Mouse (Mus musculus): ENCODE data around the gene Suclg2. TPM values are rescaled to one million over a fixed set of nuclear protein-coding genes. Genes with fewer than 3 reads are reported as not detected.

Gene Suclg2
- polyA plus RNA-seq, 1 experiment from 2014 or later, result 38.1 TPM

DNA sequence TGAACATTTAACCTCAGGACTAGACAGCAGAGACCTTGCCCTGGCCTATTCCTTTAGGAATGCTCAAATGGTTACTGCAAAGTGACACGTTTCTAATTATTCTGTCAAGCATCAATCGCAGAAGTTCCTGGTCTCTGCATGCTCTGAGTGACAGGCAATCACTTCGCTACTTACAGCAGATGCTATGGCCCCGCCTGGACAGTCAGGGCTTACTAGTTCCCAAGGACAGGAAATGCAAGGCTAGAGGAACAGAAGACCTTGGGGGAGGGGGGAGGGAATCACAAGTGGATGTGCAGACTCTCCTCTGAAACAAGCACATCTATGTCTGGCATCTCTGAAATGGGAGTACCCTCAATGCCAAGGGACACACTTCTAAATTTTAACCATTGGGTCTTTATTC, 167.6 kb downstream of the Suclg2 start:
- 49% methylated on average over 4 of the region's 4 CpGs for WGBS
- H3K4me3 ChIP-seq (ENCODE audit: low read depth, low read length), result no peak overlapping the region
- no peaks in the 10 kb centered on the region for H3K36me3 ChIP-seq (ENCODE audit: control insufficient read depth, insufficient read depth, low read length)
- H3K27ac ChIP-seq (ENCODE audit: low read depth, low read length), result no peak overlapping the region
- ATAC-seq (ENCODE audit: low FRiP score) (peak; percentile 53), DNase-seq (ENCODE audit: low spot score) (peak; percentile 26)
- H3K27me3 ChIP-seq (ENCODE audit: control insufficient read depth, insufficient read depth, low read length), result no peaks in the 10 kb centered on the region
- no peaks in the 10 kb centered on the region for H3K9me3 ChIP-seq (ENCODE audit: control insufficient read depth, low read length)
- H3K4me1 ChIP-seq (replicated peaks; ENCODE audit: control insufficient read depth, insufficient read depth, low read length), result 0 out of 2 replicates have a peak, but pooled peaks cover 2% of the 10 kb centered on the region
- H3K9ac ChIP-seq (ENCODE audit: low read depth, low read length), result no peak overlapping the region
- no peak overlapping the region for H3K4me2 ChIP-seq (replicated peaks; ENCODE audit: low read depth, low read length)

DNA sequence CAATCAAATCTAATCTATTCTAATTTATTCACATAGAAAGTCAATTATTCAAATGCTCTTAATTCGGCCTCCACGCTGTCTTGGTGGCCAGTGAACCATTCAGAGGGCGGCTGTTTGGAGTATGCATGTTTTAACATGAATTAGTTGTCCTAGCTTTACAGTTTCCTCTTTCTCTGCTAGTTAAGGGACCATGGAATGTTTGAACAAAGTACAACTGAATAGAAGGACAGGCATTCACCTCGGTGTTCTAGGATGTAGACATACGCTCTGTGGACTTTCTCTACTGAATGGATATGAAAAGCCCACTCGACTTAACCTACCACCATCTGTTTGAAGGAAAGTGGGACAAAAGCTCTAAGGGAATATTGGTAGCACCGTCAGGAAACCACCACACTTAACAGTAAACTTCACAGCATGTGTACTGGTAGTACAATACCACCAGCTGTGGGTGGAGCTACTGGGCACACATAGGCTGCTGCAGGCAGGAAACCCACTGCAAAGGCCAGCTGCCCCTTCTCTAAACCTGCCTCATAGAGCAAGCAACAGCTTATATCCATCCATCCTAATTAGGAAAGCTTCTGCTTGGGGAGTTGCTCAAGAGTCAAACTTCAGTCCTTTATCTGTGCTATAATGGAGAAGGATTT, 172.3 kb downstream of the Suclg2 start:
- Histone ChIP-seq H3K36me3 (ENCODE audit: control insufficient read depth, insufficient read depth, low read length) (no peaks in the 10 kb centered on the region), H3K27me3 (ENCODE audit: control insufficient read depth, insufficient read depth, low read length) (no peaks in the 10 kb centered on the region), H3K27ac (ENCODE audit: low read depth, low read length) (no peak overlapping the region), H3K9me3 (ENCODE audit: control insufficient read depth, low read length) (no peaks in the 10 kb centered on the region), H3K4me2 (replicated peaks; ENCODE audit: low read depth, low read length) (no peak overlapping the region), H3K4me1 (replicated peaks; ENCODE audit: control insufficient read depth, insufficient read depth, low read length) (no peaks in the 10 kb centered on the region; the same call in 1 of the 2 replicates), H3K9ac (ENCODE audit: low read depth, low read length) (no peak overlapping the region), H3K4me3 (ENCODE audit: low read depth, low read length) (no peak overlapping the region)
- 48% methylated on average over 7 of the region's 7 CpGs for WGBS
- ATAC-seq (ENCODE audit: low FRiP score) (peak; percentile 86), DNase-seq (ENCODE audit: low spot score) (peak; percentile 26)

DNA sequence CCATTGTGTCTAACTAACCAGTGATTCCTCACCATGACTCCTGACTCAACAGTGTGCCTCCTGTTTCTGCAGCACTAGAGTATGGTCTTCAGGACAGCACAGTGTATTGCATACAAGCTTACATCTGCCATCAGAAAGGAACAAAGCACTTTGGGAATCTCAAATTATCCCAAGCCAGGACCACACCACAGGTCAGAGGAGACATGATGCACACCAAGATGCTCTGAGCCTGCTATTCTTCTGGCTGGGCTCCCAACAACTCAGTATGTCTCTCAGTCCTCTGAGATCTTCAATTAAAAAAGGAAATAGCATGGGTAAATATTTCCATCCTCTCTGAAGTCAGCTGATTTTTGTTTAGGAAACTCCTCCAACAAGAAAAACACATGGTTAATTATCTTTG, 172.9 kb downstream of the Suclg2 start:
- ATAC-seq (ENCODE audit: low FRiP score), result peak; percentile 66
- no peak for DNase-seq (ENCODE audit: low spot score)
- no peak overlapping the region for H3K27ac ChIP-seq (ENCODE audit: low read depth, low read length)

DNA sequence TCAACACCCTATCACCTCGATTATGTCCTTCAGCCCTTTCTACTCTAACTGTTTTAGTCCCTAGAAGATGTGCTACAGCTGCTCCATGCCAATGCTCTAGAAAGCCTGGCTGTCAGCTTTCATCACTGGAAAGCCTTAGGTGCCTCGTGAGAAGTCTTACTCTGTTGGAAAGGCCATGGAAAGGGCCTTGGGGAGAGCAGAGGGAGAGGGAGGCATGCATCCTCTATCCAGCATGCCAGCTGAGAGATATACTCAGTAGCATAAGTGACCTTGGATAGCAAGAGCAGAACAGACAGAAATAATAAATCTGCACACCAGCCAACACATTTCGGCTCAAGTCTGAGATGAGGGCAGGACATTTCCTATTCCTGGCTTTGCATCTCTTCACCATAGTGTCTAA, 173.3 kb downstream of the Suclg2 start:
- no peaks in the 10 kb centered on the region for H3K9me3 ChIP-seq (ENCODE audit: control insufficient read depth, low read length)
- H3K9ac ChIP-seq (ENCODE audit: low read depth, low read length), result no peak overlapping the region
- no peaks in the 10 kb centered on the region; the same call in 1 of the 2 replicates for H3K4me1 ChIP-seq (replicated peaks; ENCODE audit: control insufficient read depth, insufficient read depth, low read length)
- no peak overlapping the region for H3K27ac ChIP-seq (ENCODE audit: low read depth, low read length)
- ATAC-seq (ENCODE audit: low FRiP score) (no peak), DNase-seq (ENCODE audit: low spot score) (no peak)
- no peaks in the 10 kb centered on the region for H3K36me3 ChIP-seq (ENCODE audit: control insufficient read depth, insufficient read depth, low read length)
- WGBS, result 92% methylated on average over 3 of the region's 3 CpGs
- H3K4me2 ChIP-seq (replicated peaks; ENCODE audit: low read depth, low read length), result no peak overlapping the region
- no peak overlapping the region for H3K4me3 ChIP-seq (ENCODE audit: low read depth, low read length)
- H3K27me3 ChIP-seq (ENCODE audit: control insufficient read depth, insufficient read depth, low read length), result no peaks in the 10 kb centered on the region

More for the DNA sequence above, 172.9 kb downstream of the Suclg2 start:
- Histone ChIP-seq H3K4me1 (replicated peaks; ENCODE audit: control insufficient read depth, insufficient read depth, low read length) (no peaks in the 10 kb centered on the region; the same call in 1 of the 2 replicates), H3K27me3 (ENCODE audit: control insufficient read depth, insufficient read depth, low read length) (no peaks in the 10 kb centered on the region), H3K36me3 (ENCODE audit: control insufficient read depth, insufficient read depth, low read length) (no peaks in the 10 kb centered on the region), H3K9ac (ENCODE audit: low read depth, low read length) (no peak overlapping the region), H3K4me3 (ENCODE audit: low read depth, low read length) (no peak overlapping the region), H3K4me2 (replicated peaks; ENCODE audit: low read depth, low read length) (no peak overlapping the region), H3K9me3 (ENCODE audit: control insufficient read depth, low read length) (no peaks in the 10 kb centered on the region)

DNA sequence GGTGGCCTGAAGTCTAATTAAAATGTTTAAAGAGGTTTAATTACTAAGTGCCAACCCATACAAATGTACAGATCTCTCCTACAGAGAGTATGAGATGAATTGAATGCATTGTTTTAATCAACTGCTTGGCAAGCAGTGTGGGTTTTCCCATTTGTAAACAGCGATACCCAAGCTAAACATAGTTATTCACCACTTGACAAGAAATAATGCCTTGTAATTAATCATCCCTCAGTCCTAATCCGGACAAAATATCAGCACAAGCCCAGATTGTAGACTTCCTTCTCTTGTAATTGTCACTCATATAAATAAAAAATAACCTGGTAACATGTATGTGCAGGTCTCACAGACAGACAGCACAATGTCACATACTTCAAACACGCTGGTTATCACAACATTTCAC, 183.4 kb downstream of the Suclg2 start:
- Histone ChIP-seq H3K4me2 (replicated peaks; ENCODE audit: low read depth, low read length) (no peak overlapping the region), H3K27ac (ENCODE audit: low read depth, low read length) (no peak overlapping the region), H3K9me3 (ENCODE audit: control insufficient read depth, low read length) (no peaks in the 10 kb centered on the region), H3K36me3 (ENCODE audit: control insufficient read depth, insufficient read depth, low read length) (no peaks in the 10 kb centered on the region), H3K4me1 (replicated peaks; ENCODE audit: control insufficient read depth, insufficient read depth, low read length) (no peaks in the 10 kb centered on the region), H3K9ac (ENCODE audit: low read depth, low read length) (no peak overlapping the region), H3K27me3 (ENCODE audit: control insufficient read depth, insufficient read depth, low read length) (no peaks in the 10 kb centered on the region), H3K4me3 (ENCODE audit: low read depth, low read length) (no peak overlapping the region)
- ATAC-seq (ENCODE audit: low FRiP score) (no peak), DNase-seq (ENCODE audit: low spot score) (no peak)
- WGBS, result 78% methylated on average over 3 of the region's 3 CpGs

DNA sequence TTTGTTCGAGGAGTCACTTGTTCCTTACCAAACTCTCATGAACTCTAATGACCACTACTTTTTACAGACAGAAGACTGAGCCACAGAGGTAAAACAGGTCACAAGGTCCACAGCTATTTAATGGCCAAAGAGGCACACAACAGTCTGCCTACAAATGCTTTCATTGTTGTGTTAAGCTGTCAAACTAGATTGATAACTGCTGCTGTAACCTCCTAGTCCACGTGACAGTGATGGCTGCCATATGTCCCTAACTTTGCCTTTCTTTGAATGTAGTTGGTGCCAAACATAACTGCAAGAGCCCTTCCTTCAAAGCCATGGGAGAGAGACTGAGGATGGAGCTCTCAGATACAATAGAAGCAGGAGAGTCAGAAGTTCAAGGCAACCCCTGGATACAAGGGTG, 198.8 kb downstream of the Suclg2 start:
- Histone ChIP-seq H3K4me1 (replicated peaks; ENCODE audit: control insufficient read depth, insufficient read depth, low read length) (no peaks in the 10 kb centered on the region), H3K27me3 (ENCODE audit: control insufficient read depth, insufficient read depth, low read length) (no peaks in the 10 kb centered on the region), H3K4me2 (replicated peaks; ENCODE audit: low read depth, low read length) (no peak overlapping the region), H3K36me3 (ENCODE audit: control insufficient read depth, insufficient read depth, low read length) (no peaks in the 10 kb centered on the region), H3K27ac (ENCODE audit: low read depth, low read length) (no peak overlapping the region), H3K4me3 (ENCODE audit: low read depth, low read length) (no peak overlapping the region), H3K9ac (ENCODE audit: low read depth, low read length) (no peak overlapping the region), H3K9me3 (ENCODE audit: control insufficient read depth, low read length) (no peaks in the 10 kb centered on the region)
- ATAC-seq (ENCODE audit: low FRiP score), result no peak
- no peak for DNase-seq (ENCODE audit: low spot score)
- 63% methylated on average over 2 of the region's 2 CpGs for WGBS

DNA sequence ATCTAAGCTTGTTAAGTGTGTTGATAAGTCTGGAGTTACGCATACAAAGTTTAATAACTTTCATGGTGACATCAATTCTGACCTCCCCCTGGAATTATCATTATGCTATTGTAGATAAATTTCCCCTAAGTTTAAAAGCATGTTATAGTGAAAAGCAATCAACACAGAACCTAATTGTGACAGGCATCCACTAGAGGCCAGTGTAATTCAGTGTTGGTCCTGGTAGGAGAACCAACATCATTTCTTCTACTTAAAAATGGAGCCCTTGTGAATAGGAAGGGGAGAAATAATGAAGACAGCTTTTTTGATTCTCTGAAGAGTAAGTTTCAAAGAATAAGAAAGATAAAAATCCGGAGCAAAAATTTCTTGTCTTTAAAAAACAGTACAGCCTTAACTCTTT, 200.2 kb downstream of the Suclg2 start:
- no peaks in the 10 kb centered on the region for H3K9me3 ChIP-seq (ENCODE audit: control insufficient read depth, low read length)
- H3K36me3 ChIP-seq (ENCODE audit: control insufficient read depth, insufficient read depth, low read length), result no peaks in the 10 kb centered on the region
- no peak overlapping the region for H3K27ac ChIP-seq (ENCODE audit: low read depth, low read length)
- DNase-seq (ENCODE audit: low spot score) (no peak), ATAC-seq (ENCODE audit: low FRiP score) (no peak)
- no peak overlapping the region for H3K4me3 ChIP-seq (ENCODE audit: low read depth, low read length)
- H3K27me3 ChIP-seq (ENCODE audit: control insufficient read depth, insufficient read depth, low read length), result no peaks in the 10 kb centered on the region
- H3K9ac ChIP-seq (ENCODE audit: low read depth, low read length), result no peak overlapping the region
- WGBS, result 90% methylated on average over 2 of the region's 2 CpGs
- no peak overlapping the region for H3K4me2 ChIP-seq (replicated peaks; ENCODE audit: low read depth, low read length)
- no peaks in the 10 kb centered on the region for H3K4me1 ChIP-seq (replicated peaks; ENCODE audit: control insufficient read depth, insufficient read depth, low read length)

DNA sequence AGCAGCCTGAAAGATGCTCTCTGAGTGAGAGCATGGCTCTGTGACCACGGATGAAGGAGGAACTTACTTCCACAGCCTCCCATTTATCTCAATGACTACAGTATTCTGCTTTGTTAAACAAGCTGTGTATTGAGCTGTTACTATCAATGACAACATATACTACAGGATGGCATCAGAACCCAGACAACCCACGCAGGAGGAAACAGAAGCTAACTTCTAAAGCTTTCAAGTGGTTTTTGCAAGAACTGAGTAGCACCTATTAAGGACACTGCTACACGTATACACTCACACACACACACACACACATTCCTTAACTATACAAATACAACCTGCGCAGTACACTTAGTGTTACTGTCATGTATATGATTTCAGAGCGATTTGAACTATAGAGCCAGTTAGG, 202.9 kb downstream of the Suclg2 start:
- DNase-seq (ENCODE audit: low spot score), result no peak
- no peaks in the 10 kb centered on the region for H3K36me3 ChIP-seq (ENCODE audit: control insufficient read depth, insufficient read depth, low read length)
- H3K4me1 ChIP-seq (replicated peaks; ENCODE audit: control insufficient read depth, insufficient read depth, low read length), result no peaks in the 10 kb centered on the region
- no peaks in the 10 kb centered on the region for H3K9me3 ChIP-seq (ENCODE audit: control insufficient read depth, low read length)
- WGBS, result 80% methylated on average over 5 of the region's 5 CpGs
- H3K27me3 ChIP-seq (ENCODE audit: control insufficient read depth, insufficient read depth, low read length), result no peaks in the 10 kb centered on the region
- no peak for ATAC-seq (ENCODE audit: low FRiP score)
- no peak overlapping the region for H3K4me3 ChIP-seq (ENCODE audit: low read depth, low read length)
- no peak overlapping the region for H3K9ac ChIP-seq (ENCODE audit: low read depth, low read length)
- no peak overlapping the region for H3K27ac ChIP-seq (ENCODE audit: low read depth, low read length)
- H3K4me2 ChIP-seq (replicated peaks; ENCODE audit: low read depth, low read length), result no peak overlapping the region

DNA sequence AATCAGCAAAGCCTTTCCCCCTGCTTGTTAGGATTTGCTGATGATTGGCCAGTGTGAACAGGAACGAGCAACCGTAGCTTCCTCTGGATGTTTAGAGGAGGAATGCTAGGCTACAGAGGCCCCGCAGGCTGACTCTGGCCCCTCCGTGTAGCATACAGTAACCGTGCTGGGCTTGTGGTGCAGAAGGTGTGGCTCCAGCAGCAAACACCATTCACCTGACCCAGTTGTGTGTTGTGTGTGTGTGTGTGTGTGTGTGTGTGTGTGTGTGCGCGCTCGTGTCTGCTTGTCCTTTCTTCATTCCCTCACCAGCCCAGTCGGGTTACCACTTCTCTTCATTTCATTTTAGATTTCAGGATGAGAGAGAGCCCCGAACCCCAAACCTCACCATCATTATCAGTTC, 203.9 kb downstream of the Suclg2 start:
- ATAC-seq (ENCODE audit: low FRiP score) (no peak), DNase-seq (ENCODE audit: low spot score) (no peak)
- H3K36me3 ChIP-seq (ENCODE audit: control insufficient read depth, insufficient read depth, low read length), result no peaks in the 10 kb centered on the region
- H3K9ac ChIP-seq (ENCODE audit: low read depth, low read length), result no peak overlapping the region
- 79% methylated on average over 10 of the region's 10 CpGs for WGBS
- no peaks in the 10 kb centered on the region for H3K9me3 ChIP-seq (ENCODE audit: control insufficient read depth, low read length)
- no peaks in the 10 kb centered on the region for H3K27me3 ChIP-seq (ENCODE audit: control insufficient read depth, insufficient read depth, low read length)
- H3K4me3 ChIP-seq (ENCODE audit: low read depth, low read length), result no peak overlapping the region
- H3K27ac ChIP-seq (ENCODE audit: low read depth, low read length), result no peak overlapping the region
- no peaks in the 10 kb centered on the region for H3K4me1 ChIP-seq (replicated peaks; ENCODE audit: control insufficient read depth, insufficient read depth, low read length)
- no peak overlapping the region for H3K4me2 ChIP-seq (replicated peaks; ENCODE audit: low read depth, low read length)

All from hindbrain, embryonic 11.5 days (tissue).